Mouse (Mus musculus): ENCODE results near the gene Vmn1r130.
"Not testable (repeated sequence)": the region's sequence is repeated elsewhere in the genome, so short reads cannot be mapped to it uniquely, and the experiment has no call there.

The Vmn1r130 gene

GRCm38 (mm10) chr7:21511480-21511879 lies at the start of gene Vmn1r130:
Gene Vmn1r130 (plus strand): TSS chr7:21511780.
- not testable (repeated sequence) for DNase-seq

- not testable (repeated sequence) for DNase-seq
Observed at GRCm38 (mm10) chr7:21545990-21546389, 34.4 kb downstream of the Vmn1r130 start, which contains the start of gene Vmn1r131. Gene Vmn1r131 (minus strand): TSS chr7:21546090.
